Mouse (Mus musculus) liver, adult (tissue): ENCODE measurements around the gene Atp6v0b.

Source experiments
- GATA4 ChIP-seq: IDR thresholded peaks from 2 replicates; pipeline ENCODE4 v1.6.1; 2014; ENCODE audit warnings: mild to moderate bottlenecking, low read length; ENCODE audit not compliant: insufficient replicate concordance

Gene Atp6v0b

DNA sequence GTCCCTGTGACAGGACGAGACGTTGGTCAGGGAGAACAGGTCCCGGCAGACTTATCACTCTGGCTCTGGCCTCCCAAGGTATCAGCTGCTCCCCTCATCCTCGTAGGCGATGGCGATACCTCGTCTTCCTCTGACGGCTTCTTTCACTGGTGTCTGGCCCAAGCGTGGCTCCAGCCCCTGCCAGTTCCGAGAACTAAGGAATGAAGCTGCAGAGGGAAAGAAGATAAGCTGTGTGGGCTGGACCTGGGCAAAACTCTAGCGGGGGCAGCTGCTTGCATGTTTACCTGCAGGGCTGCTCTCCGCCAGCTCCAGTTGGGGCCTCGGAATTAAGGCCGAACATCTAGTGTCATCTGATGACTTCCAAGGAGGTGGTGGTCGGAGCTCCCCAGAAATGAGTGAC is 2.3 kb upstream of the Atp6v0b start:
- TF ChIP-seq GATA4: no peak

DNA sequence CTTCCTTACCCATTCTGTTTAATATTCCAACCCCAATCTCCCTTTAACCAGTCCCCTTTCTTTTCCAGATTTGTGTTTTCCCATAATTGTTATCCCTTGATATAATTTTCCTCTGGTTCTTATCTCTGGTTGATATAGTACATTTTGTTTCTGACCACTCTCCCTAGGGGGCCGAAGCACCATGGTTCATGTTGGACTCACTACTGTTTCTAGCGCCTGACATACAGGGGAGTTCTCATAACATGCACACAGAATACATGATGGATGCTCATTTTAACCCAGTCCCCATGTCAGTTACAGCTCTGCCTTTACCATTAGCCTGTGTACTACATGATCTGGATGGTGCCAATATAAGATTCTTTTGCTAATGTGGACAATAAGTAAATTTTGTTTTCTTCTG is 787 bp upstream of the Atp6v0b start:
- no peak for TF ChIP-seq GATA4

DNA sequence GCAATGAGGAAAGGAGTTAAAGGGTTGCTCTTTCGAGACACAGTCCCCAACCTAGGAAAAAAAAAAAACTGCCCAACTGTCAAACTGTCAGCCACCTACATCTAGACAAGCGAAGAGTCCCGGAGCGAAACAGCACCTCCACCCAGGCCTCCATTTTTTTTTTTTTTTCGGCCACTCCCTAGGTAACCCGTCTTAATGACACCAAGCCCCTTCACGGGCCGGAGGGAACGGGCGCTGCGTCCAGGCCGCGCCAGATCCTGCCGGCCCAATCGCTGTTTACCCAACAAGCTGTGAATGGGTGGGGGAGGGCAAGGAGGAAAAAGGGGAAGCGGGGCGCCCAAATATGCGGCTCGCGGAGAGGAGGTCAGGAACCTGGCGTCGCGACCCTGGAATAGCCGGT is 489 bp downstream of the Atp6v0b start:
- no peak for TF ChIP-seq GATA4

DNA sequence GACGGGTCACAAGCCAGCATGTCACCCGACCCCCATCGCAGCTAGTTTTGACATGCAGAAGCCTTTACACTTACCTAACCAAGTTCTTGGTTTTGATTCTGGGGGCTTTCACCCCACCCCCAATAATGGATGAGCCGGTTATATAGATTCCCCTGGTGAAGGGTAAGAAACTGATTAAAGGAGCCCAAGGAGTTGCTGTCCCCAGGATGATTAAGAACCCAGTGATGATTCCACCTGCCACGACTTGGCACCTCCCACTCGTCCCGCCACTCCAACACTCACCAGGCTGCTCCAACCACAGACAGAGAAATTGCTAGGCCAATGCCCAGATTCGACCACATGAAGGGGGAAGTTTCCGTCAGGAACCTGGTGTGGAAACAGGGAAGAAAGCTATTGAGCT is 1.1 kb downstream of the Atp6v0b start:
- no peak for TF ChIP-seq GATA4

DNA sequence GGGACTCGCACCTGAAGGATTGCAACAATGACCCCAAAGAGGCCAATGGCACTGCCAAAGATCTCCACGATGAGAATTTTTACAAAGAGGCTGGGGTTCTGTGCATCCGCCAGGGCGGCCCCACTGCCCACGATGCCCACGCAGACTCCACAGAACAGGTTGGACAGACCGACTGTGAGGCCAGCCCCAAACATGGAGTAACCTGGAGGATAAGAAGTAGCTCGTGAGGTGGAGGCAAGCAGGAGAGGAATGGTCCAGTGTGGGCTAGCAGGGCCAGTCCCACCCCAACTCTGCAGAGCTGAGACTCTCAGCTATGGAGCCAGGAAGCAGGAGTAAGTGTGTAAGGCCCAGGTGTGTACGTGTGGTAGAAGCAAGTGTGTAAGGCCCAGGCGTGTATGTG is 2.0 kb downstream of the Atp6v0b start:
- TF ChIP-seq GATA4: no peak

DNA sequence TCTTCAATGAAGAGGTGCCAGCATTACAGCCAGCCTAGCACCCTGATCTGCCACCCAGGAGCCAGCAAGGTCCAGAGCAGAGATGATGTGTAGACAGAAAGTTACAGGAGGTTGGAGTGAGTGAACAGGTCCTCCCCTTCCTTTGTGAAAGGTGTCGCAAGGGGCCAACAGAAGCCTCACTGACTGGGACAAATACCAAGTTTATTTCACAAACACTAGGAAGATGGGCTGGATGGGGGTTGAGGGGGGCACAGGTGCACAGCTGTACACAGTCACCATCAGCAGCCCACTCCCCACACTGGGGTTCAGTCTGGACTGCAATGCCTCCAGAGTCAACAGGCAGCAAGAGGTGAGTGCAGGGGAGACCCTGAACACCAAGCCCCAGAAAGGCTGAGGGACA is 3.0 kb downstream of the Atp6v0b start:
- TF ChIP-seq GATA4: no peak

DNA sequence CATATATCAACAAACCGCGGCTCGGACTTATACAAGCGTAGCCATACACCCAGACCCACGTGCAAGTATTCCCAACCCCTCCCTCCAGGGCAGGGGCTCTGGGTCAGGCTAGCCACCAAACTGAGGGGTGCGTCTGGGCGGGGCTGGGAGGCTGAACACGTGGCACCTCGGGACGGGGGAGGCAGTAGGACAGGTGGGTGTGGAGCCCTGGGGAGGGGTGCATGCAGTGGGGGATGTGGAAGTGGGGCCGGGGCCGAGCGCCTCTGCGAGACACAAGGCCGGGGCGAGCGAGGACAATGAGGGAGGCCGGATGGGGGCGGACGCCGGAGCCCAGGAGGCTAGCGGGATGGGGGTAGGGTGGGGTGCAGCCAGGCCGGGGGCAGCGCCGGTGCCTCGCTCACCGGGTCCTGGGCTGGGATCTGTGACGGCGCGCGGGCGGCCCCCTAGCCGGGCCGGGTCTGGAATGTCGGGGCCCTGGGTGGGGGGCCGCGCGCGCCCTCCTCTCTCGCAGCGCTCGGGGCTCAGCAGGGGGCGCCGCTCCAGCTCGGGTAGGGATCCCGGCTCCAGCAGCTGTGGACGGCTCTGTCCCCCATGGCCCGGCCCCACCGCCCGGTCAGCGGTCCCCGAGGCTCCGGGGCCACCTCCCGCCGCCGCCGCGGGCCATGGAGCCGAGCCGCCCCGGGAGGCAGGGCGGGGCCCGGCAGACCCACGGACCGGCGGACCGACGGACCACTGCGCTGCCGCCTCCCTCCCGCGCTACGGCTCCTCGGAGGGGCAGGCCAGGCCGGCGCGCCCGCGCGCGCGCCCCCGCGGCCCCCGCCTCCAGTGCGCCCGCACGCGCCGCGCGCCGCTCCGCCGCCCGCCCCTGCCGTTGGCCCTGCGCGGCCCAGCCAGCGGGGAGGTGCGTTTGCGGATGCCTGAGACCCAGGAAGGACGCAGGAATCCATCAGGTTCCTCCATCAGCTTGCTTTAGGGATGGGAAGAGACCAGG is 4.1 kb downstream of the Atp6v0b start, which contains the start of gene B4galt2:
Gene B4galt2 (minus strand): TSS at position 787 of the 991 bp plus-strand sequence.
- TF ChIP-seq GATA4: no peak

DNA sequence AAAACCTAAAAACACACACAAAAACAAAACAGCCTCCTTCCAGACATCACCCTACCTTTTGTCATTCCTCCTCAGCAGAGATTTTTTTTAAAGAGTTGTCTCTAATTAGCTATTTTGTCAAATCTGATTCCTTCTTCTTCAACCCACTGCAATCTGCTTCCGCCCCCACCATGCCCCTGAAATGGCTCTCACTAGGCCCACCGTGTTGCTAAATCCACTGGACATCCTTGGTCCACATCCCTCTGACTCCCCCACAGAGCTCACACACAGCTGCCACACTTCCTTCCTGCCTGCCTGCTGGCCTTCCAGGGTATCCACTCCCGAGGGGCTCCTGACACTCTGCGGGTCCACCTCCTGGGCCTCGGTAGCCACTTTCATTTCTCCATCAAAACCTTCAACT is 8.4 kb downstream of the Atp6v0b start:
- TF ChIP-seq GATA4: no peak

DNA sequence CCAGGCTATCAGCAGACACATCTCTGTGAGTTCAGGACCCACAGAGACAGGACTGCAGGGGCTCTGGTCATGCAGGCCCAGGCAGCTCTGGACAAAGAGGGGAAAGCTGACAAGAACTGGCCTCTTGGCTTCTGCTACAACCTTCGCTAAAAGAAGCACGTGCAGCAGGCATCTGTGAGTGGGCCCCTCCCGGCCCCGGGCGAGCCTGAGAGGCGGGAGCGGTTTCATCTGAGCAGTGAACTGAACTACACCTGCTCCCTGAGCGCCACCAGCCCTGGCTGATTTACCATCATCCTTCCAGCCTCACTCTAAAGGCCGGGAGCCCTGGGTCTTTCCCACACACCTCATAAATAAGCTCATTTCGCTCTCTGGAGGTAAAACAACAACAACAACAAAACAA is 8.8 kb downstream of the Atp6v0b start:
- TF ChIP-seq GATA4: no peak

DNA sequence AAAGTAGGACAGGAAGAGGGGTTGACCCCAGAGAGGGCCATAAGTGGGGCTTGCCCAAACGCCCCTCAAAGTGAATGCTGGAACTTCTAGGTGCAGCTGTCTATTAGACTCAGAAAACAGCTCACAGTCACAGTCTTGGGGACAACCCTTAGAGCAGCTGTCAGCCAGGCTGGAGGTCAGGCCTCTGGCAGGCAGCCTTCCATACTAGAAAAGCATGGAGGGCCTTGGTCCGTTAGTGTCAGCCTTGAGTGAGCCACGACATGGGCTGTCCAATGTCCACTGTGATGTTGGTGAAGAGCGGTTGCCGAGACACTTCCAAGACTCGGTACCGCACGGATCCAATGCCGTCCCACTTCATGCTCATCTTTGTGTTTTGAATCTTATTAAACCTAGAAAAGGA is 13.5 kb downstream of the Atp6v0b start:
- no peak for TF ChIP-seq GATA4

DNA sequence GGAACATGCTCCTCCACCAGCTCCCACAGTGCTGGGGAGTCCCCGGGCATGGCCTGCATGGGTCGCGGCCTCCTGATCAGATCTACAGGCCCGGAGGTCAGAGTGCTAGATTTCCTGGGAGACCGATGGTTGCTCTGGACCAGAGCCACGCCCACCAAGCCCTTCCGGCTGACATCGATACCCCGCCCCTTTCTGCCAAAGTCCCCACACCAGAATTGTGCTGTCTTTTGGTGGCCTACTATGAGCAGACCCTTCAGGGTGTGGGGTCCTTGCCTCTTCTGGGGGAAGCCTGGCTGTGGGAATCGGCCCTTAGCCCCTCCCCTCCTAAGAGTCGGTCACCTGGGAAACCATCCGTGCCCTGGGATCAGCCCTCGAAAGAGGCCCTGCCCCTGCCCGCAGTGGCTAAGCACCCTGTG is 14.7 kb downstream of the Atp6v0b start, which contains the start of gene Ccdc24:
Gene Ccdc24 (minus strand): TSS at position 87 of the 416 bp plus-strand sequence.
- no peak for TF ChIP-seq GATA4

DNA sequence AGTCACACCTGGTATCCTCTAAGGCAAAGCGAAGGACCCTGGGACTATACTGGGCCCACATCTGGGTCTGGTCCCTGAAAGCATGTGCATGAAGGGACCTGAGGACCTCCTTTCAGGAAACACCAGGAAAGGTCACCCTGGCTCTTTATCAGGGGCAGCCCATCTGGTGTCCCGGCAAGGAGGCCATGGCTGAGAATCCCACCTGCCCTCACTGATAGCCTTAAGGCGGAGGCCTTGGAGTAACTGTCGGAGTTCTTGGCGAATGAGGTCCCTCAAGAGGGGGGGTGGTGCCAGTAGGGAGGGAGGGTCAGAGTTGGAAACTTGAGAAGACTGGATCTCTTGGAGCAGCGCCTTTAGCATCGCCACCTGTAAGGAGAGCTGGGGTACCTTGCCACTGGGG is 15.3 kb downstream of the Atp6v0b start:
- no peak for TF ChIP-seq GATA4

DNA sequence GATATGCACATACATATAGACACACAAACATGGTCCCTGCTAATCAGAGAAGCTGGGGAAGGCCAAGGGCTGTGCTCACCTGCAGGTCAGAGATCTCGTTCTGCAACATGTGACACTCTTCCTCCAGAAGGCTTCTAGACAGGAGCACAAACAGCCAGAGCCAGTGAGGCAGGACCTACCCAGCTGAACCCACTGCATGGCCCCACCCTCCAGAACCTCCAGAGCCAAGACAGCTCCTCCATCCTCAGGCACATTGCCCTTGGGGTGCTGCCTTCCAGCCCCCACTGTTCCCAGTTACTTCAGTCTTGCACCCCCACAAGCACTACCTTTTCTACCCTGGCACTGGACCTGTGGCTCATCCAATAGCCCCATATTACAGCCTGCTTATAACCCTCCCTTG is 16.7 kb downstream of the Atp6v0b start:
- no peak for TF ChIP-seq GATA4

DNA sequence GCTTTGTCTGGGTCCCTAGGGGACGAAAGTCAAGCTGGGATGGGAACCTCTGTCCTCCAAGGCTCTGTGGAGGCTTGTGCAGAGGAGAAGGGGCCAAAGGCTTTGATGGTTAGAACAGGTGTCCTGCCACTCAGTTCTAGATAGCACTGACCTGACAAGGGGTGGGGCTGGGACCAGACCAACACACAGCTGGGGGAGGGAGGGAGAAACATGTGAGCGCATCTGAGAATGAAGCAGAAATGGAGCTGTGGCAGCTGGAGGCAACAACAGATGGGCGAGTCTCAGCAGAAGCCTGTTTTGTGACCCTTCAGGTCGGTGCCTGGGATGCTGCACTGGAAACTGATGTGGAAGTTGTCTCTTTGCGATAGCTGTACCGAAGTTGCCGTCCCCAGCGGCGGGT is 17.8 kb downstream of the Atp6v0b start:
- TF ChIP-seq GATA4: no peak

DNA sequence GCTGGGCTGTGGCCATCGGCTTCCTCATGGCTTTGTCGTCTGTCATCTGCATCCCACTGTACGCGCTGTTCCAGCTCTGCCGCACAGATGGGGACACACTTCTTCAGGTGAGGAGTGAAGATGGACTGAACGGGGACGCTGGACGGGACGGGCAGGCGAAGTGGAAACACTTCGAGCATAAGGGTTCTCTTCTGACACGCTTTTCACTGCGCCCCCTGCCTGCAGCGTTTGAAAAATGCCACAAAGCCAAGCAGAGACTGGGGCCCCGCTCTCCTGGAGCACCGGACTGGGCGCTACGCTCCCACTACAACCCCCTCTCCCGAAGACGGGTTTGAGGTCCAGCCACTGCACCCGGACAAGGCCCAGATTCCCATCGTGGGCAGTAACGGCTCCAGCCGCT is 19.3 kb downstream of the Atp6v0b start:
- no peak for TF ChIP-seq GATA4

DNA sequence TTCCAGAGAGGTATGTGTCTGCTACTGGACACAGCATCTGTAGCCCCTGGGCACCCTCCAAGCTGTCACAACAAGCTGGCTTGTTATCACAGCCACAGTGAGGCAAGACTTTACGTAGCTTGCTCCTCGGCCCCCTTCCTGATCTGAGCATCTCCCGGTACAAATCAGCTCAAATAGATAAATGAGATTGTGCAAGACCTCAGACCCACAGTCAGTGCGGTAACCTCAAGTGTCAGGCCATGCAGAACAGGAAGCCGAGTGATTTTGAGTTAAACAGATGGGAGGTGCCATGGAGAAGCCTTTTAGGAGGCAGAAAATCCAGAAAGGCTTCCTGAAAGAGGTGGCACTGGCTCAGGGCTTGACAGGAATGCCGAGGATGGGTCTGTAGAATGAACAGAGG is 20.1 kb downstream of the Atp6v0b start:
- no peak for TF ChIP-seq GATA4

DNA sequence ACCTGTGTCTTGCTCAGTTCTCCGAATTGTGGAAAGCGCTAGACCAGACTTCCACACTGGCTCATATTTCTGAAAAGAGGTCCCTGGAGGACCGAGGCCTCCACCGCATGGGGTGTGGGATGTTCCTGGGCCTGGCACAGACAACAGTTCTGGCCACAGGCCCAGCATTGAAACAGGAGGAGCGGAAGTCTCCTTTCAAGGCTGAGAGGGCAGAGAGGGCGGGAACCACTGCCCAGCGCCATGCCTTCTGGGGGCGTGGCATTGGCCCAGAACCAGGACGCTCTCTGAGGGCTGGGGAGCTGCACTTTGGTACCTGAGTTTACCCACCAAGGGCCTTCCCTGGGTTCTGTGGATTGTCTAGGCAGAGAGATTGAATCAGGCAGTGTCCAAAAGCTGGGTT is 21.1 kb downstream of the Atp6v0b start:
- no peak for TF ChIP-seq GATA4

DNA sequence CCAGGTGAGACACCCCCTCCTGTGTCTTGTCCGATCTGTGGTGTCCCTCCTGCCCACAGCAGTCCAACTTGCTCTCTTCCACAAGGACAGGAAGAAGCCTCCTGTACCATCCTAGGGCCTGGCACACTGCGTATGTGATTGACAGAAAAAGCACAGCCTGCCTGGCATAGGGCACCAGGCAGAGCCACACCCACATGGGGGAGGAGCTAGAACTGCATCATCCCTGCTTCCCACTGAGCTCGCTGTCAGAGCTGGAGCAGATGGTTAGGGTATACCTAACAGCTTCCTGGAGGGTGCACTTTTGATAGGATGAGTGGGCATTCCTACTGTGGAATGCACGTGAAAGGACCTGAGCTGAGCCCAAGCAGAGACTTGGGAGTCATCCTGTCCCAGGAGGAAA is 24.3 kb downstream of the Atp6v0b start:
- no peak for TF ChIP-seq GATA4

DNA sequence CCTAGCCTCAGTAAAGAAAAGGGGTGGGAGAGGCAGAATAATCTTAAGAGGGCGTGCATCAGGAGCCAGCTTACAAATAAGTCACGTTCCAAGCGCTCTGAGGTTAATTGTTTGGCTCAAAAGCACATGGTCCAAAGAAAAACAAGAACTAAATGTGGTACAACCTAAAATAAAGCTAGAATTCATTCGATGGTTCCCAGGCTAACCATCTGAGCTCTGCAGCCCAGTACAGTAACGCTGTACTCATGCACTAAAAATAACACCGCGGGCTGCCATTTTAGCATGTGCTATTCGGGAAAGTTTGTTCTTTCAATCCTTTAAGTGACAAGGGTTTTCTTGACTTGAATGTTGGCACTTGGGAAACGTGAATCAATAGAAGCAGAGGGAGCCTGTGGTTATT is 26.6 kb downstream of the Atp6v0b start:
- TF ChIP-seq GATA4: no peak
